Comparison of ENCODE assay signal across 23 mouse cellular contexts in genomic region chr12:75313992-75314391, GRCm38 (mm10). TPM values are rescaled to one million over a fixed set of nuclear protein-coding genes. Genes with fewer than 3 reads are reported as not detected.
DNase-seq lines count a peak whose midpoint lies in the region; ATAC-seq lines count a peak whose summit lies in the region.
"Had no signal": no experiment of that assay in that cellular context is flagged by ENCODE, and none has a peak within 500 bp of the region (broad histone marks: within the 10 kb centered on the region; RNA-seq: fewer than 3 reads in every experiment).

No protein-coding gene starts in this region.

- no peak overlapping the region for H3K9ac ChIP-seq in kidney, embryonic 14.5 days (ENCODE audit: low read depth, low read length)
- H3K9ac ChIP-seq: embryonic facial prominence, embryonic 15.5 days; forebrain, embryonic 12.5 days; hindbrain, embryonic 15.5 days had no signal

- H3K27me3 ChIP-seq in heart, embryonic 10.5 days (ENCODE audit: insufficient read depth, poor library complexity, severe bottlenecking): peaks cover 32% of the 10 kb centered on the region
- no peaks in the 10 kb centered on the region for H3K27me3 ChIP-seq in kidney, embryonic 14.5 days (ENCODE audit: control insufficient read depth, insufficient read depth, low read length)
- H3K27me3 ChIP-seq: CH12.LX; embryonic facial prominence, embryonic 15.5 days; forebrain, embryonic 12.5 days had no signal

- H3K9me3 ChIP-seq in heart, embryonic 10.5 days: no peaks in the 10 kb centered on the region
- no peaks in the 10 kb centered on the region for H3K9me3 ChIP-seq in kidney, embryonic 14.5 days (ENCODE audit: control insufficient read depth, low read length)
- H3K9me3 ChIP-seq: embryonic facial prominence, embryonic 15.5 days; forebrain, embryonic 12.5 days; hindbrain, embryonic 15.5 days had no signal

- H3K4me2 ChIP-seq in kidney, embryonic 14.5 days (replicated peaks; ENCODE audit: low read depth, low read length): no peak overlapping the region
- H3K4me2 ChIP-seq: embryonic facial prominence, embryonic 15.5 days; forebrain, embryonic 12.5 days; heart, embryonic 11.5 days; hindbrain, embryonic 15.5 days had no signal

- H3K36me3 ChIP-seq in heart, embryonic 10.5 days: no peaks in the 10 kb centered on the region
- H3K36me3 ChIP-seq in kidney, embryonic 14.5 days (ENCODE audit: control insufficient read depth, insufficient read depth, low read length): no peaks in the 10 kb centered on the region
- H3K36me3 ChIP-seq: embryonic facial prominence, embryonic 15.5 days; forebrain, embryonic 12.5 days; hindbrain, embryonic 15.5 days had no signal

- H3K27ac ChIP-seq in heart, embryonic 10.5 days: no peak overlapping the region
- no peak overlapping the region for H3K27ac ChIP-seq in kidney, embryonic 14.5 days (ENCODE audit: low read depth, low read length)
- H3K27ac ChIP-seq: embryonic facial prominence, embryonic 15.5 days; forebrain, embryonic 12.5 days; hindbrain, embryonic 15.5 days had no signal

- H3K4me1 ChIP-seq in heart, embryonic 10.5 days: no peaks in the 10 kb centered on the region
- no peaks in the 10 kb centered on the region for H3K4me1 ChIP-seq in kidney, embryonic 14.5 days (ENCODE audit: control insufficient read depth, insufficient read depth, low read length)
- H3K4me1 ChIP-seq: forebrain, embryonic 12.5 days; hindbrain, embryonic 15.5 days had no signal

- no peak for ATAC-seq in kidney, embryonic 14.5 days (ENCODE audit: low FRiP score, low TSS enrichment)
- ATAC-seq in common myeloid progenitor, adult 5-6 weeks (replicated peaks; ENCODE audit: low read depth, poor library complexity, severe bottlenecking): peak; percentile 39; the same call in 1 of the 2 replicates
- peak; percentile 81 for ATAC-seq in megakaryocyte progenitor cell, adult 5-6 weeks (replicated peaks; ENCODE audit: poor library complexity)
- ATAC-seq: activated CD4-positive, CD25-positive, alpha-beta regulatory T cell, adult 4 months; forebrain, embryonic 16.5 days; intestine, embryonic 16.5 days; Patski had no signal

- peak; percentile 47 for DNase-seq in heart, embryonic 10.5 days (ENCODE audit: low spot score)
- DNase-seq in heart, postnatal 4 days: no peak
- peak; percentile 10 for DNase-seq in kidney, postnatal 10 days
- no peak for DNase-seq in left cerebral cortex, adult 9 months (ENCODE audit: low spot score in 2 of 2)
- DNase-seq: adrenal gland, postnatal 14 days; cerebellum, adult 18-20 months; cerebellum, adult 9-11 months; embryo, embryonic 11 days; gastrocnemius, postnatal 14 days; heart, adult 11 months; heart, postnatal 14 days had no signal

- no peak overlapping the region for H3K4me3 ChIP-seq in heart, embryonic 10.5 days
- H3K4me3 ChIP-seq in kidney, embryonic 14.5 days (ENCODE audit: low read length): no peak overlapping the region
- H3K4me3 ChIP-seq: embryonic facial prominence, embryonic 15.5 days; forebrain, embryonic 12.5 days; hindbrain, embryonic 15.5 days had no signal

- 75% methylated on average over 3 of the region's 3 CpGs for WGBS in heart, embryonic 10.5 days
- 75% methylated on average over 3 of the region's 3 CpGs for WGBS in kidney, embryonic 14.5 days

RNA-seq across cellular contexts. Expression of gene Rhoj, which starts 5.9 kb away (rescaled TPM):
- polyA plus RNA-seq in heart, embryonic 10.5 days (2016; fragmentation: Nextera tagmentation; extraction: Ambion mirVana): 26.0 and 29.0 TPM in 2 replicates
- total RNA-seq in heart, postnatal 4 days (2021): 10 to 100 TPM; 42.7 to 43.7 TPM
- 45.7 and 51.0 TPM in 2 replicates for polyA plus RNA-seq in kidney, embryonic 14.5 days (2014; fragmentation: Nextera tagmentation; extraction: Ambion mirVana)
- total RNA-seq in common myeloid progenitor, adult 5-6 weeks (2017): not detected in 2 replicates
- total RNA-seq in megakaryocyte progenitor cell, adult 5-6 weeks (2015): 2.2 and 2.6 TPM in 2 replicates
- total RNA-seq in megakaryocyte progenitor cell, adult 5-6 weeks (2017): 1.6 and 2.0 TPM in 2 replicates
- total RNA-seq: CH12.LX had no signal
- polyA plus RNA-seq: activated CD4-positive, CD25-positive, alpha-beta regulatory T cell, adult 4 months had no signal

Comparison
In these comparisons a context has a peak if more than half of its experiments do, and no peak if none do; other contexts are left out.
1. DNase-seq: peak in heart, embryonic 10.5 days (single experiment) and kidney, postnatal 10 days (single experiment); none in heart, postnatal 4 days (single experiment) and left cerebral cortex, adult 9 months (0 of 2).
2. RNA of gene Rhoj, which starts 5.9 kb away (total RNA-seq): 42.7 to 43.7 TPM in heart, postnatal 4 days; 1.6 to 2.6 TPM in megakaryocyte progenitor cell, adult 5-6 weeks and not detected in common myeloid progenitor, adult 5-6 weeks; every median in the first group is over 10 times any median in the second.